Mouse (Mus musculus): Measurements from ENCODE around the gene Mrps18c. TPM values are rescaled to one million over a fixed set of nuclear protein-coding genes. Genes with fewer than 3 reads are reported as not detected.

The Mrps18c gene
- total and polyA plus RNA-seq, 3 experiments, result 135 TPM; not detected in 1

GRCm38 (mm10) chr5:100853963-100854362 is 55.5 kb downstream of the Mrps18c start:
- H3K4me3 ChIP-seq (ENCODE audit: control insufficient read depth in 1 of 2, insufficient read depth in 1 of 2, low read depth in 2 of 2, low read length in 2 of 2), result no peak overlapping the region
- H3K79me2 ChIP-seq (ENCODE audit: control insufficient read depth, insufficient read depth, low read length, poor library complexity), result no peaks in the 10 kb centered on the region
- H3K9me3 ChIP-seq (replicated peaks; ENCODE audit: insufficient read depth, low read length), result no peaks in the 10 kb centered on the region
- H3K9ac ChIP-seq (ENCODE audit: control insufficient read depth, low read depth, low read length, poor library complexity, severe bottlenecking), result no peak overlapping the region
- no peaks in the 10 kb centered on the region for H3K4me1 ChIP-seq (ENCODE audit: control insufficient read depth in 1 of 2, insufficient read depth in 2 of 2, low read length in 2 of 2)
- no peak for DNase-seq (ENCODE audit: low read depth, low spot score)
- no peaks in the 10 kb centered on the region for H3K36me3 ChIP-seq (ENCODE audit: control insufficient read depth in 1 of 2, insufficient read depth in 2 of 2, low read length in 2 of 2)
- peaks cover 0 to 3% of the 10 kb centered on the region in 2 experiments; a peak in 1 of 4 replicates for H3K27me3 ChIP-seq (ENCODE audit: control insufficient read depth in 1 of 2, insufficient read depth in 2 of 2, low read length in 2 of 2)
- H3K27ac ChIP-seq (ENCODE audit: control insufficient read depth, low read depth, low read length), result no peak overlapping the region
- TF ChIP-seq ZMIZ1 (IDR thresholded peaks at IDR 0.05; ENCODE audit: low read depth, low read length) (no peak), POLR2A (IDR thresholded peaks at IDR 0.05; ENCODE audit: control insufficient read depth in 1 of 2, insufficient read depth in 1 of 2, low read depth in 1 of 2, low read length in 2 of 2, poor library complexity in 1 of 2) (no peak), NRF1 (IDR thresholded peaks at IDR 0.05; ENCODE audit: insufficient read depth, low read depth, low read length, poor library complexity, severe bottlenecking) (no peak), TAL1 (IDR thresholded peaks at IDR 0.05; ENCODE audit: low read length) (no peak), UBTF (IDR thresholded peaks at IDR 0.05; ENCODE audit: borderline replicate concordance, insufficient read depth, low read depth, low read length) (no peak), SIN3A (IDR thresholded peaks at IDR 0.05; ENCODE audit: low read length) (no peak), GATA1 (IDR thresholded peaks at IDR 0.05; ENCODE audit: low read depth, low read length) (no peak), CHD2 (IDR thresholded peaks at IDR 0.05; ENCODE audit: low read length) (no peak), POLR2AphosphoS2 (IDR thresholded peaks at IDR 0.05; ENCODE audit: low read length) (no peak), MYB (IDR thresholded peaks at IDR 0.05; ENCODE audit: low read depth, low read length) (no peak), MAFK (IDR thresholded peaks at IDR 0.05; ENCODE audit: borderline replicate concordance, low read depth, low read length) (no peak), POLR2AphosphoS5 (IDR thresholded peaks at IDR 0.05; ENCODE audit: borderline replicate concordance, low read depth, low read length) (no peak), USF2 (IDR thresholded peaks at IDR 0.05; ENCODE audit: borderline replicate concordance in 1 of 2, insufficient read depth in 1 of 2, low read depth in 1 of 2, low read length in 2 of 2) (no peak), BHLHE40 (IDR thresholded peaks at IDR 0.05; ENCODE audit: borderline replicate concordance, low read depth, low read length) (no peak), GABPA (IDR thresholded peaks at IDR 0.05; ENCODE audit: low read depth, low read length) (no peak), MEF2A (IDR thresholded peaks at IDR 0.05; ENCODE audit: extremely low read depth, insufficient replicate concordance, low read depth, low read length, poor library complexity, severe bottlenecking) (no peak), ZC3H11A (IDR thresholded peaks at IDR 0.05; ENCODE audit: low read depth, low read length) (no peak)

Other genes with a start within 250 kb of the Mrps18c start
- 4.9 and 7.1 TPM in 2 replicates for gene Plac8, start 226.4 kb upstream of the Mrps18c start, total RNA-seq (2012; rRNA removed)
- 10 to 100 TPM in 1 of 2 experiments, not detected in 1; 10.6 TPM for gene Plac8, start 226.4 kb upstream of the Mrps18c start, polyA plus RNA-seq (2012; ENCODE audit: insufficient read depth in 1 of 2, insufficient read length in 2 of 2, low read depth in 1 of 2, low replicate concordance in 2 of 2, missing spikeins in 1 of 2)
- 30.9 and 35.4 TPM in 2 replicates for gene Coq2, start 123.5 kb upstream of the Mrps18c start, total RNA-seq (2012; rRNA removed)
- 10 to 100 TPM in 1 of 2 experiments, not detected in 1; 56.1 TPM for gene Coq2, start 123.5 kb upstream of the Mrps18c start, polyA plus RNA-seq (2012; ENCODE audit: insufficient read depth in 1 of 2, insufficient read length in 2 of 2, low read depth in 1 of 2, low replicate concordance in 2 of 2, missing spikeins in 1 of 2)
- not detected in 2 replicates for gene Hpse, start 78.9 kb upstream of the Mrps18c start, total RNA-seq (2012; rRNA removed)
- under 1 TPM in 1 of 2 experiments, not detected in 1; 0.03 TPM for gene Hpse, start 78.9 kb upstream of the Mrps18c start, polyA plus RNA-seq (2012; ENCODE audit: insufficient read depth in 1 of 2, insufficient read length in 2 of 2, low read depth in 1 of 2, low replicate concordance in 2 of 2, missing spikeins in 1 of 2)
- gene Helq, start within 50 bp of the Mrps18c start, total RNA-seq (2012; rRNA removed), result 16.3 and 22.7 TPM in 2 replicates
- gene Helq, start within 50 bp of the Mrps18c start, polyA plus RNA-seq (2012; ENCODE audit: insufficient read depth in 1 of 2, insufficient read length in 2 of 2, low read depth in 1 of 2, low replicate concordance in 2 of 2, missing spikeins in 1 of 2), result 10 to 100 TPM in 1 of 2 experiments, not detected in 1; 32.2 TPM
- gene Abraxas1, start 22.3 kb downstream of the Mrps18c start, total RNA-seq (2012; rRNA removed), result 14.2 and 15.1 TPM in 2 replicates
- 10 to 100 TPM in 1 of 2 experiments, not detected in 1; 26.4 TPM for gene Abraxas1, start 22.3 kb downstream of the Mrps18c start, polyA plus RNA-seq (2012; ENCODE audit: insufficient read depth in 1 of 2, insufficient read length in 2 of 2, low read depth in 1 of 2, low replicate concordance in 2 of 2, missing spikeins in 1 of 2)
- gene Gpat3, start 47.1 kb downstream of the Mrps18c start, total RNA-seq (2012; rRNA removed), result 0.04 and 0.10 TPM in 2 replicates
- gene Gpat3, start 47.1 kb downstream of the Mrps18c start, polyA plus RNA-seq (2012; ENCODE audit: insufficient read depth in 1 of 2, insufficient read length in 2 of 2, low read depth in 1 of 2, low replicate concordance in 2 of 2, missing spikeins in 1 of 2), result under 1 TPM in 1 of 2 experiments, not detected in 1; 0.13 TPM

Data from MEL (cell line).